Mouse (Mus musculus) ovary, postnatal 14 days (tissue): ENCODE data around the gene Mon2.

Source experiments
- DNase-seq: peaks from one replicate; pipeline ENCODE4 v3.0.0; 2022; ENCODE audit warnings: low spot score

Gene Mon2

DNA sequence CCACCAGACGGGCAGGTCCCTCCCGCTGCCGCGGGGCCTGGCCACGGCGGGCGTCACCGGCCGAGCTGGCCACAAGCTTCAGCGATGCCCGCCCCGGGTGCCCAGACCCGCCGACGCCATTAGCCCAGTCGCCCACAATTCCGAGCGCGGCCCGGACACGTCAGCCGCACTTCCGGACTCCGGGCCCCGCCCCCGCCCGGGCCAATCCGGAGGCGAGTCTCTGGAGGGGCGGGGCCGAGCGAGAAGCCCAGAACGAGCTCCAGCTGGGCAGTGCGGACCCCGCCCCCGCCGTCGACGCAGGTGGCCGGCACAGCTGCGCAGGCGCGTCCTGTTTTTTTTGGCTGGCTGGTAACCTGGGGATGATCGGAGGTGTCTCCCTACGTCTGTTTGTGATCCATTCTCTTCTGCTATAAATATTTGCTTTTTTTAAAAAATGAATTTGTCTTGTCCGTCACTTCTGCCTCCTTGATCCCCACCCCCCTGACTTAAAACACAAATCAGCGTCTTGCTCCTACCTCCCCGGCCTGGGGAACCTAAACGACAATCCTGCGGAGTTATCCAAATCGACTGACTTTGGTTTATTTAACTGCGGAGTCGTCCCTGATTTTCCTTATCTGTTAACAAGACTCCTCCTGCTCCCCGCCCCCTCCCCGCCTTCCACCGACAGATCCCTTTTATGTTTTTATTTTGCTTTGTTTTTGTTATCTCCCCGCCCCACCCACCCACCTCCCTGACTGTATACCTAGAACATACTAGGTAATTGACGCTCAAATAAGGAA, at the start of gene Mon2:
Gene Mon2, minus strand, starts transcription at position 261 of the 779 bp plus-strand sequence.
- DNase-seq = peak; percentile 90

DNA sequence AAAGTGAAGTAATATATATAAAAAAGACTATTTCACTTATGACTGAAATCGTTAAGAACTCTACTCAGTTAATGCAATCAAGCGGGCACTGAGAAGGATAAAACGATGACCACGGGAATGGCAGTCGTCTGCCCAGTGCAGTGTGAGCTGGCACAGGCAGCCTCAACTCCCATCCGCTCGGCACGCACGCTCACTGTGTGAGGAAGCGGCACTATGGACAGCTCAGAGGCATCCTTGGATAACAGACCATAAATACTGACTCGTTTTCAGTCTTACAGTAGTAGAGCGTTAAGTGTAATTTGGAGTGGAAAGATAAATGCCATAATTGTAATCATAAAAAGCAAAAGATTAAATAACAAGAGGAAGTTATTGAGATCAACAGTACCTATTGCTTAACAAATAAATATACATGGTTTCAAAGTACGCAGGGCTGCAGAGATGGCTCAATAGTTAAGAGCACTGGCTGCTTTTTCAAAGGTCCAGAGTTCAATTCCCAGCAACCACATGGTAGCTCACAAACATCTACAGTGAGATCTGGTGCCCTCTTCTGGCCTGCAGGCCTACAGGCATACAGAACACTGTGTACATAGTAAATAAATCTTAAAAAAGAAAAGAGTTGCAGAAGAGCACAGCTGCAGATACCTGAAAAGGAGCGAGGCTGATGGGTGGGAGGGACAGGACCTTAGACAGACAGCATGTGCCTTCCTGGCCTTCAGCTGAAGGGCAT, 44.5 kb upstream of the Mon2 start:
- DNase-seq = no peak

DNA sequence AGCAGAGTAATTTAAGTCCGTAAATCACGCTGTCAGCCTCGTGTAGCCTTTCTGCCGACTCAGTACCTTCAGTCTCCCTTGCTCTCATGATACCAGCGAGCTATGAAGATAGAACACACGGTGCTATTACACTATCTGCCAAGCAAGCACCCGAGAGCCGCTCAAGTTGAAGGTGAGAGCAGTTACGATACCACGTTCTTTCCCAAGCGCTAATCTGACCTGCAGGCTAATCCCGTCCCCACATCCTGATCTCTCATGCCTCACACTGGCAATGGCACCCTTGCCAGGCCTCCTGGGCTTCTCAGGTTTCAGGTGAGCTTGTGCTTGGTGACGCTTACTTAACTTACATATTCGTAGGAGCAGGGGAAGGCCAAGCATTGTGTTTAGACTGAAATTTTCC, 40.6 kb upstream of the Mon2 start:
- no peak for DNase-seq

DNA sequence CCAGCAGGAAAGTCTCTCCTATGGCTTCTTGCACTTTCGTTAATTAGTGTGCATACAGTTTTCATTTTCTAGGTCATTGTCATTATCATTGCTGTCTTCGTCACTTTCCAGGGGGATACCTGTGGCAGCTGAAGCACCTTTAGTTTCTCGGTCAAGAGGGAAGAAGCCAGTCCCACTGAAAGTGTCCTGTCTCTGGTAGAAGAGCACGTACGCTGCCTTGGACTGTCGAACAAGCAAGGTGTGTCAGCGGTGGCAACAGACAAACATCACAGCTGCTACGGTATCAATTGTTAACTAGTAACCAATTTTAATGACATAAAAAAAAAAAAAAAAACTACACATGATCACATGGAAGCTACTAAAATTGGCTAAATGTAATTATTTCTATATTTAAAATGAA, 37.2 kb upstream of the Mon2 start:
- DNase-seq = no peak

DNA sequence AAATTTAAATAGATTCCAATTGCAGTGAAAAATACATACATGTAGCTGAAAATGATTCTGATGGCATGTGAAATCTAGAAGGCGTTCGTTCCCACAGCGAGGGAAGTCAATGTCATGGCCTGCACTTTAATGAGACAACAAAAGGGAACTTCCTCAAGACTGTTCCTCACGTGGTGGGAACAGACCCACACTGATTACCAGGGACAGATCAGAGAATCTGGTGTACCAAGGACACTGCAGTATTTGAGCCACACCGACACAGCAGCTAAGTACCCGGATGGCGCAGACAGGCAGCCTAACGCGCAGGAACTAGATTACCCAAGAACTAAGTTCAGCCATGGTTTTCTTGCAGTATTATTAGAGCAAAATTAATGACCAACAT, 36.5 kb upstream of the Mon2 start:
- DNase-seq = no peak

DNA sequence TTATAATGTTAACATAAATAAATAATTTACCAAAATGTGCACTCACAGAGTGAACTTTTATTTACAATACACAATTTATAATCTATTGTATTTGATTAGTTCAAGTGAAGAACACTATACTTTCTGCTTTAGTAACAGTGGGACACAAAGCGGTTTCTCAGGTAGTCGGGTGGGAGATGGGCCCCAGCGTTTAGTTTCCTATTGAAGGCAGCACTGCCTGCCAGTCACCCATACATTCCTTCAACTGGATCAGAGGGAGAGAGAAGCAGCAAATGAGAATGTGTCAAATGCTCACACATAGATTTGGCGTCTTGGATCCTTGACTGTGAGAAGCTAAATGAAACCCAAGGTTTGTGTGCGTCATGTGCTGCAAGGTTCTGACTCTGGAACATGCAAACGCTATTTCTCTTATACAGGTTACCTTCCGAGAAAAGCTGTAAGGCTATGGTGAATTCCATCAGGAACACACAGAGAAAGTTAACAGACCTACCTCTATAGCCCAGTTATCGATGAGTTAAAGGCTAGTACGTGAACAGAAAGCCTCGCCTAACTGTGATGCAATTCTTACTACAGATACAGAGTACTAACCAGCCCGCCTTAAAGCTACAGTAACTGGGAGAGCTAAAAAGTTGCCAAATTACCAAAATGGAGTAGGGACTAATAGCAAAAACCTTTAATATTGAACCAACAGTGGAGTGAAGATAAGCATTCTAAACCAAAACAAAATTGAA, 35.9 kb upstream of the Mon2 start:
- DNase-seq = no peak

DNA sequence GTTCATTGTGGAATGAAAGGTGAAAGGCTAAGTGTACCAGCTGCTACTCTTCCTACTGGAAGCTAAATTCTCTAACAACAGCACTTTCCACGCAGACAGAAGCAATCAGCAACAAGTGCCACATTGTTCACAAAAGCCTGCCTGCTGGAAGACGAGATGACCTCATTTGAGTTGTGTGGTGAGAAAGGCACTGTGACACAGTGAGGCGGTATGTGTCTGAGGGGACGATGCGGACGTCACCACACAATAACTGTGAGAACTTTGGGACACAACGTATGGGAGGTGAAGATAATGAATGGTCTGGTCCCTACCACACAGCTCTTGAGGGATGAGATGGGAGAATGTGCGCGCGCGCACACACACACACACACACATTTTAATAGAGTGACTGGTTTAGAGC, 34.2 kb upstream of the Mon2 start:
- DNase-seq = no peak

DNA sequence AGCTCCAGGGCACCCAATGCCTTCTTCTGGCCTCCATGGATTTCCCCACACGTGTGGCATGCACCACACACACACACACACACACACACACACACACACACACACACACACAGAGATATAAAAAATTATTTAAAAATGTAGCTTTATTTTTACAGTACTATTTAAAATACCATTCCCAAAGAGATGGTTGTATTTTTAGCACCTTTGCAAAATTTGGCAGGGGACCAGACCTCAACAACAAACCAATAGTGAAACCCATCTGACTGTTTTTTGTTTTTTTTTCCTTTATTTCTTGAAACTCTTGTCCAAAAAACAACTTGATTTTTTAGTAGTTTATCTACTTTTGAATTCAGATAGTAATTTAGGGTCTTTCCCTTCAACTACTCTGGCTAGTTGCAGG, 32.2 kb upstream of the Mon2 start:
- DNase-seq = no peak

DNA sequence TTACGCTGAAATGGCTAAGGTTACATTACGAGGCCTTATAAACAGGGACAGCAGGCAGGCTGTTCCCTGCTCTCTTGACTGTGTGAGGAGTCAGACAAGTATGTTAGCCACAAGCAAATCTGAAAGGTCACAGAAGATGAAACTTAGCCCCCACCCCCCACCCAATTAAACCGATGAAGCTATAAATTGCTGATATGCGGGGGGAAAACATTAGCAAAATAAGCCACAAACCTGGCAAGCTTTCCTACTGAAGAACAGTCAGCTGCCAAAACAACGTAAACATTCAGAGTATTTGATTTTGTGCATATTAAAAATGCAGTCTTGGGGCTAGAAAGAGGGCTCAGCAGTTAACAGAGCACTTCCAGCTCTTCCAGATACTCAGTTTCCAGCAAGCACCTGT, 31.8 kb upstream of the Mon2 start:
- DNase-seq = no peak

DNA sequence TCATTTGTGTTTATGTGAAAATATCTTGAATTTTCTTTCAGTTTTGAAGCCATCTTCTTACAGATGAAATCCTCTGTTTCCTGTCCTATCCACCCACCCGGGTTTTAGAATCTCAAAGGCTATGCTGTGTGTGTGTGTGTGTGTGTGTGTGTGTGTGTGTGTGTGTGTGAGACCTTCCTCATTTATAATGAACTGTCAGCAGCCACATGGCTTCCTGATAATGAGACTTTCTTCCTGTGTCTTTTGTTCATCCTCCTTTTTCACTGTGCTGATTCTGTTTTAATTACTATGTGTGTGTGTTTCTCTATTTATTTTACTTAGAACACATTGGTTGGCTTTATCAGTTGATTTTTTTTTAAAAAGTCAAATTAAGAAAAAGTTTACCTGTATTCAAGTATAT, 25.0 kb upstream of the Mon2 start:
- DNase-seq = no peak

DNA sequence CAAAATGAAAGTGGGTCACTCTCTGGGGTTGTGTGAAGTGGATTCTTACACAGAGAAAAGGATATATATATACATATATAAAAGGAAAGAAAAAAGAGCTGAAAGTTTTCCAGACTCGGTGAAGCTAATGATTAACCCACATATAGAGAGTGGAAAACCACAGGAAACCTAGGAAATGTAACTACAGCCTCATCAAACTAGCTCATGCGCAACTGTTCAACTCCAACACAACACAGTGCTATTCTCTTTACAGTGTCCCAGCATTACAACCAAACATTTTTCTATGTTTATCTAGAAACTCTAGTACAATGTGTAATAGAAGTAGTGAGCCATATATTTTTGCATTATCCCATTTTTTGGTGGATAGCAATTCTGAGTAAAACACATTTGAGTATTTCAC, 24.3 kb upstream of the Mon2 start:
- no peak for DNase-seq

DNA sequence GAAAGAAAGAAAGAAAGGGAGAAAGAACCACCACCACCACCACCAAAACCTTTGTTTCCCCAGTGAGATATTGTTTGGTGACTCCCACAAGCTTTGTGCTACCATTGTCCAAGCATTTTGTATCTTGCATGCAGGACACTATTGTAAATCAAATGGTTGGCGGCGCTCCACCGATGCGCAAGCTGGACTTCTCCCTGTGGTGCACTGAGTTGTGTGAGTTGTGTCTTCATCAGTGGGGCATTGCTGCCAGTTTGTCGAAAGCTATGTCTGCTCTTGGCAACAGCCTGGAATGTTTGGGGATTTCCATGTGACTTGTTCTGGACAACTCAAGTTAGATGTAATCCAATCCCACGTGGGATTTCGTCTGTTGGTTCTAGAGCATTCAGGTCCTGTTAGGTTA, 18.2 kb upstream of the Mon2 start:
- no peak for DNase-seq

DNA sequence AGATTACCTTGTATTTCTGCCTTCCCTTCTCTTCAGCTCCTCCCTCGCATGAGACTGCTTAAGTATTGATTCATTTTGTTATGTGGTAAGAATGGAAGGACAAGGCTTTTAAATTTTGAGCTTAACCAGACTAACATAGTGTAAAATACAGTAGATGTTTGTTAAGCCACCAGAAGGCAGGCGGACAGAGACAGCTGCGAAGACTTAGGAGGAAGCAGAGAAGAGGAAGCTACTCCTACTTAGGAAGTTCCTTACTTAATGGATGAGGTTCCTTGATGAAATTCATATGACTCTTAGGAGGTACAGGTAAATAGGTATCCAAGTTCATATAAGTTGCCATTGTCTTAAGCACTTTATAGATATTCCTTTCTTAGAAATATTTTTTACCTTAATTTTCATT, 16.3 kb upstream of the Mon2 start:
- no peak for DNase-seq

DNA sequence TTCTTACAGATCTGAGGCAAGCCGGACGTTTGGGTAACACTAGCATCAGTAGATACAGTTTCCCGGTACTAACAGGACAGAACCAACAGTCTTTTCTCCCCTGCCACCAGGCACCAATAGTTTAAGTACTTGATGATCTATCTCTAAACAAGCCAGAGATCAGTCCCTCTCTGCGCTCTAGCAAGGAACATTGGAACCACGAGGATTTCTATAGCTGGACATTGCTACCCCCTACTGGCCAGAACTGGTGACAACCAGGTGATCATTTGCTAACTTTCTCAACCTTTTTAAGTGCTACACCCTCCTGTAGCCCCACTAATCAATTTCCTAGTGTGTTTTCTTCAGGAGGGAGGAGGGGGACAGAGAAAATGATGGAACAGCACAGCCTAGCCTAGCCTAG, 15.4 kb upstream of the Mon2 start:
- peak; percentile 27 for DNase-seq

DNA sequence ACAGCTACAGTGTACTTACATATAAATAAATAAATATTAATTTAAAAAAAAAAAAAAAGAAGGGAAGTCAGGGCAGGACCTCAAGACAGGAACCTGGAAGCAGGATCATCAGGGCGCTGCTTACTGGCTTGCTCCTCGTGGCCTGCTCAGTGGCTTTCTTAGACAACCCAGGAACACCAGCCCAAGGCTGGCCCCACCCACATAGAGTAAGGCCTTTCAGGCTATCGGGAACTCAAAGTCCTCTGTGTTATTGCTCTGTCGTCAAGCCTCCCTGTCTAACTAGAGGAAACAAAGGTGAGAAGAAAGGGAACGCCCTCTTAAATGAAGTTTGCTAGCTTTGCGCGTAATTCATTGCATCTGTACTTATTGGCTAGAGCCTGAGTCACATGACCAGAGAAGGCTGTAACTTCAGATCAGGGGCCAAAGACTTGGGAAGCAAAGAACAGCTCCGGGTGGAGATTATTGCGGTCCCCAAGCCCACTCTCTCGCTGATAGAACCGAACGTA, 13.2 kb upstream of the Mon2 start:
- DNase-seq = no peak

DNA sequence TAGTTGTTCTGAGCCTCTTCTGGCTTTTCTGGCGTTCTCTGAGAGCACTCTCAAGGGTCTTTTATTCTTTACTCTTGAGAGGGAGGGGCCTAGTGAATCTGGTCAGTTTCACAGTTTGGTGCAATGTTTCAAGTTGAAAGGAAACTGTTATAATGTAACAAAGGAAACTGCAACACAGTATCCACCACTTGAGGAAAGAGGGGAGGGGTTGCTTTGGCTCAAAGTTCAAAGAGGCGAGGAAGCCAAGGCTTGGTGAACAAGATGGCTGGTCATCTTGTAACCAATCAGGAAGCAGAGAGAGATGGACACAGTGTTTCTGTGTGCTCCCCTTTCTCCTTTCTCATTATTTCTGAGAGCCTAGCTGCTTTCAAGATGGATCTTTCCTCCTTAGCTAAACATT, 10.5 kb upstream of the Mon2 start:
- DNase-seq = no peak

DNA sequence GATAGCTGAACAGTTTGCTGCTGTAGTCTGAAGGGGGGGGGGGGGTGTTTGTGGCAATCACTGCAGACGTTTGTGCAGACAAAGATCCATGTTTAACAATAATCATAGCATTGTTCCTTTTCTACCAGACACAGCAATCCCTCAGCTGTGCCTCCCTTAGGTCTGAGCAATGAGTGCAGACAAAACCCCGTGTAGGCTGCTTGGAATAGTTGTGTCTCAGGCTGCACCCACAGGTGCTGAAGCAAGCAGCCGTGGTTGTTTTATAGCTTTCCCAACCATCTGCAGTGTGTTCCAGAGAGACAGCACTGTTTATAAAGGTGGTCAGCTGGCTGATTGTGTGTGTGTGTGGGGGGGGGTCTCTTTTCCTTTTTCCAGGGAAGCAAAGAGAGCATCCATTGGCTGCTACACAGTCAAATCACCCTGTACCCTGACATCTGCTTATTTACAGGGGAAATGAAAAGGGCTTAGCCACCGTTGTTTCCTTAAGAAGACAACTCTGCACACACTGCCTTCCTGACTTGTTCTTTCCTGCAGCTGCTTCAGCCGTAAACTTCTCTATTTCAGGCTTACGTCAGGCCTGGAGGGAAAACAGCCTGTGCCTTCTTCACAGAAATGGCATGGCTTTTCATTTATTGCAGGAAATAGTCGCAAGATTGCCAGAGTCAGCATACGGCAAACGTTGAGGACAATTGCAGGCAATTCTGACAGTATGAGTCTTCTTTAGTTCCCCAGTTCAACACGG, 8.8 kb upstream of the Mon2 start:
- no peak for DNase-seq

DNA sequence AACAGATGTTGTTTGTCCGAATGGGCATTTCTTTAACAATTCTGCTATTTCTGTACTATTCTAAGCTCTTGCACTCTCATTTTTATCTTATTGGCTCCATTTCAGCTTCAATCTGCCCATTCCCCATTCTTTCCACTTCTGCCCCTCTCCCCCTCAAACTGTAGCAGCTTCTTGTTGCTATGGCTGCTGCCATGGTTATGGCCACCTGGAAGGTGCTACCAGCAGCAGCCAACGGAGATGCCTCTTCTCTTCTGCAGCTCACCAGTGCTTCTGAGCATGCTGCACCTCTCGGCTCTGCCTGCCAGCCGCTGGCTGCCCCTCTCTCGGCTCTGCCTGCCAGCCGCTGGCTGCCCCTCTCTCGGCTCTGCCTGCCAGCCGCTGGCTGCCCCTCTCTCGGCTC, 8.0 kb upstream of the Mon2 start:
- no peak for DNase-seq

DNA sequence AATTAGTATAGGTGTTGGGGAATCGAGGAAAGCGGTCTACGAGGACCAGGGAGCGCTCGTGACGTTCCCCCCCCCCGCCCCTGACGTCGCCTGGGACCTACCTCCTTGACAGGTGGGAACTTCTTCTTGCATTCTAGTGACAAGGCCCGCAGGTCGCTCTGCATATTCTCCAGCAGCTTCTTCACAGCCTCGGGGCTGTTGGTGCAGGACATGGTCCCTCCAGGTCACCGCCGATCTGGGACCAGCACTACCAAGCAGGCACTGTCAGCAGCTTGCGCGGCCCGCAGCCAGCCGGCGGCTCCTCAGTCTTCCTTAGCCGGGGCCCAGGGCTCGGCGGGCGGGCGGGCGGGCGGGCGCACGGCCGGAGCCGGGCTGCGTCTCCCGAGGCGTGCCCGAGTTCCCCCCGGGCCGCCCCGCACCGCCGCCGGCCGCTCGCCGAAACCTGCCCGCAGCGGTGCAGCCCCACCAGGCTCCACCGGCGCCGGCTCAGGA, 508 bp downstream of the Mon2 start:
- no peak for DNase-seq

DNA sequence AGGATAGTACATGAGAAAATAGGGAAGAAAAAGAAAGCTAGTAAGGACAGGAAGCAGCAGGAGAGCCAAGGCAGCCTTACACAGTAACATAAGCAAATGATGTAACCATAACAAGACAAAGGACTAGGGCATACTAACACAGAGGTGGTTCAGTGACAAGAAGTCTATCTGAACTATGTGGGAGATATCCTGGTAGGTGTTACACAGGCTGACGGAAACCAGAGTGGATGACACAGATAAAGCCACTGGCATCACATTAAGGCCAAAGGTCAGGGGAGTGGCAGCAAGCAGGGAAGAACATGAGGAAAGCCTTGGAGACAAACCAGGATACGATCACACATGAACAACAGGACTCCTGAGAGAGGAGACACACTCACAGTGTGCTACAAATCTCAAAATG, 4.3 kb downstream of the Mon2 start:
- DNase-seq = no peak

DNA sequence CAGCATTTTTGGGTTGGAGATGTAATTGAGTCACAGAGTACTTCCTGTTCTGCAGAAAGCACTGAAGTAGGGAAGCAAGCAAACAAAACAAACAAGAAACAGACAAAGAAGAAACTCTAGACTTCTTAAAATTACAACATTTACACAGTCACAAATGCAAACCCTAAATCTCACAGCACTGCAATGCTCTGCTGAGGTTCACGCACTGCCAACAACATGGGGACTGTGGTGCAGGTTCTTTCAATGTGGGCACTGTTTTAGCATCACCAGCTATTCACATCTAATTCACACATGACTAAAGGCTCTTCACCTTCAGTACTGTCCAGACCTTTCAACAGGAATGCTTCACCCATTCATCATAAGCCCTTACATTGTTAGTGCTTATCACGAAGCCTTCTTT, 13.3 kb downstream of the Mon2 start:
- DNase-seq = no peak

DNA sequence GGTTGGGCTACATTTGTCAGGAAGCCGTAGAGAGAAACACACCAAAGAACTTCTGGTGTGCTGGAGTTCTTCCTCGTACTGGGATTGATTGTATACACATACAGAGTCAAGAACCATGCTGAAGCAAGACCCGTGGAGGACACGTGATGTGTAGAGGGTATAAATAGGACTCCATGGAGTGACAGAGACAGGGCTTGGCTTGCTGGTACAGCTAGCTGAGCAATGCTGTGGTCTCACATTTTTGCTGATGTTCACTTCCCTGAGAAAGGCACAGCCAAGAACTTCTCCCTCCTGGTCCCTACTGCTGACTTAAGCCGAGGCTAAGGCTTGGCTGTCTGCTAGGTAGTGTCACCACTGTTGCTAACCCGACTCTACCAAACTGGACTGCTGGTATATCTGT, 15.5 kb downstream of the Mon2 start:
- no peak for DNase-seq
